Mouse (Mus musculus): Measurements from ENCODE around the gene Exog. TPM values are rescaled to one million over a fixed set of nuclear protein-coding genes. Genes with fewer than 3 reads are reported as not detected.

The Exog gene
- 3.0 and 3.2 TPM in 2 replicates for polyA plus RNA-seq (2012; rRNA removed)

DNA sequence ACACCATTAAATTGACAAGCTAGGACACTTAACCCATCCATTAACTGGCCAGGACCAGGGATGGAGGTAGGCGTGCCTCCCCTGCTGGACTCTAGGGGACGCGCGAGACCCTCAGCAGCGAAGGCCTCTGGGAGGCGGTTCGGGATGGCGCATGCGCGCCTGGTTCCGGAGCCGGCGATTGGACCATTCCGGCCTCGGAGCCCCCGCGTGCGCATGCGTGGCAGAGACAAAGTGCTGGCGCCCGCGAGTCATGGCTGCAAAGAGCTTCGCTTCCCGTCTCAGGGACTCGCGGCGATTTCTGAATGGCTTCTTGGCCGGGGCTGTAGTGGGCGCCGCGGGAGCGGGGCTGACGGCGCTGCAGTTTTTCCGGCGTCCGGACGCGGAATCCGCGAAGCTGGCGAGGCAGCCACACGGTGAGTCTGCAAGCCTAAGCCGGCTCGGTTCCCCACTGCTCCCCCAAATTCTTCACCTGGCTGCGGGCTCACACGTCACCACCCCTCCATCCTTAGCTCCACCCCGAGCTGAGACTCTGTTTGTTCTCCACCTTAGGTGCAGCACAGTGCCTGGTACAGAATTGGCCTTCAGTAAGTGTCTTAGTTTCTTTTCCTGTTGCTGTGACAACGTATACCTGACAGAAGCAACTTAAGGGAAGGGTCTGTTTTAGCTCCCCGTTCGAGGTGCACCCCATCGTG is at the start of gene Exog:
Gene Exog (plus strand): TSS at position 206 of the 692 bp plus-strand sequence.
- TF ChIP-seq CTCF (IDR thresholded peaks at IDR 0.05; ENCODE audit: control insufficient read depth, insufficient read depth, insufficient replicate concordance, low read depth, low read length): peak; percentile 78; the same call in 1 of the 2 replicates
- TF ChIP-seq POLR2A (IDR thresholded peaks at IDR 0.05; ENCODE audit: control insufficient read depth, low read depth, low read length): peak; percentile 77
- Histone ChIP-seq H3K4me3 (ENCODE audit: control insufficient read depth, low read depth, low read length) (peak within 1 kb of the TSS; percentile 94), H3K4me1 (ENCODE audit: control insufficient read depth, insufficient read depth, low read length) (peaks cover 8% of the 10 kb centered on the region), H3K27me3 (ENCODE audit: control insufficient read depth, insufficient read depth, low read length) (no peaks in the 10 kb centered on the region), H3K27ac (ENCODE audit: control insufficient read depth, insufficient read depth, low read depth, low read length) (peak within 1 kb of the TSS; percentile 68), H3K36me3 (ENCODE audit: control insufficient read depth, insufficient read depth, low read length) (0 out of 2 replicates have a peak, but pooled peaks cover 1% of the 10 kb centered on the region)

DNA sequence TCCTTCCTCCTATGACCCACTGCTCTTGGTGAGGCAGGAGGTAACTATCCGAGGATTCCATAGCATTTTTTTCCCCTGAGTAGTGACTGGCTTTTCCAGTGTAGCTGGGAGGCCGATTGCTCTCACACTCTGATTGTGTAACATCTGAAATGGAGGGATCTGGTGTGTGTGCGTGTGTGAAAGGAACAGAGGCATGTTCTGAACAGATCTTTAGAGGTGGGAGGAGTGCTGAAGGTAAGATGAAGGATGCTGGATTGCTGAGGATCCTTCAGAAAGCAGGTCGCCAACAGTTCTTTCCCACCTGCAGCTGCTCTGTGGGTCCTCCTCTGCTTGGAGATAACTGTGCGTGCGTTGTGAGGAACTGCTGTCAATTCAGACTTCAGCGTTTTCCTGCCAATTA is 43.4 kb upstream of the Exog start:
- TF ChIP-seq CTCF (IDR thresholded peaks at IDR 0.05; ENCODE audit: control insufficient read depth, insufficient read depth, insufficient replicate concordance, low read depth, low read length) (no peak), POLR2A (IDR thresholded peaks at IDR 0.05; ENCODE audit: control insufficient read depth, low read depth, low read length) (no peak)
- Histone ChIP-seq H3K4me3 (ENCODE audit: control insufficient read depth, low read depth, low read length) (peak overlapping the region; percentile 81), H3K27ac (ENCODE audit: control insufficient read depth, insufficient read depth, low read depth, low read length) (no peak overlapping the region), H3K27me3 (ENCODE audit: control insufficient read depth, insufficient read depth, low read length) (no peaks in the 10 kb centered on the region), H3K4me1 (ENCODE audit: control insufficient read depth, insufficient read depth, low read length) (peaks cover 13% of the 10 kb centered on the region), H3K36me3 (ENCODE audit: control insufficient read depth, insufficient read depth, low read length) (no peaks in the 10 kb centered on the region)

DNA sequence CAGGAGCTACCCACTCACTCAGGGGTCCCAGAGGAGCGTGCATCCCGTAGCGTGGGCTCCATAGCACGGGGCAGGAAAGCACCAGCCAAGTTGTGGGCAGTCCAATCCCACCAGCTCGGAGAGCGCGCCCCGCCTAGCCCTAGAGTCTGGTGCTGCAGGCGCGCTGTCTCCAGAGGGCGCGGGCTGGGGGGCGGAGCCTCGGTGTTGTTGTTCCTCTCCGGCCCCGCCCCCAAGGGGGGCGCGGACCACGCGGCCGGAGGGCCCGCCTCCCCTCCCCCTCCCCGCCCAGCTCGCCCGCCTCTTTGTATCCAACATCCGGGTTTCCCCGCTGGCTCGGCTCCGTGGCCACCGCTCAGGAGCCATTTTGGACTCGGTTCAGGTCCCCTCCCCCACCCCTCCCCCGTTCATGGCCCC is 42.9 kb upstream of the Exog start, which contains the start of gene Acvr2b:
Gene Acvr2b (plus strand): TSS at position 318 of the 414 bp plus-strand sequence.
- Histone ChIP-seq H3K27me3 (ENCODE audit: control insufficient read depth, insufficient read depth, low read length) (no peaks in the 10 kb centered on the region), H3K36me3 (ENCODE audit: control insufficient read depth, insufficient read depth, low read length) (no peaks in the 10 kb centered on the region), H3K4me3 (ENCODE audit: control insufficient read depth, low read depth, low read length) (peak within 1 kb of the TSS; percentile 81), H3K4me1 (ENCODE audit: control insufficient read depth, insufficient read depth, low read length) (peaks cover 13% of the 10 kb centered on the region), H3K27ac (ENCODE audit: control insufficient read depth, insufficient read depth, low read depth, low read length) (peak within 1 kb of the TSS; percentile 73)
- no peak for TF ChIP-seq POLR2A (IDR thresholded peaks at IDR 0.05; ENCODE audit: control insufficient read depth, low read depth, low read length)
- TF ChIP-seq CTCF (IDR thresholded peaks at IDR 0.05; ENCODE audit: control insufficient read depth, insufficient read depth, insufficient replicate concordance, low read depth, low read length): no peak; the same call in 1 of the 2 replicates

DNA sequence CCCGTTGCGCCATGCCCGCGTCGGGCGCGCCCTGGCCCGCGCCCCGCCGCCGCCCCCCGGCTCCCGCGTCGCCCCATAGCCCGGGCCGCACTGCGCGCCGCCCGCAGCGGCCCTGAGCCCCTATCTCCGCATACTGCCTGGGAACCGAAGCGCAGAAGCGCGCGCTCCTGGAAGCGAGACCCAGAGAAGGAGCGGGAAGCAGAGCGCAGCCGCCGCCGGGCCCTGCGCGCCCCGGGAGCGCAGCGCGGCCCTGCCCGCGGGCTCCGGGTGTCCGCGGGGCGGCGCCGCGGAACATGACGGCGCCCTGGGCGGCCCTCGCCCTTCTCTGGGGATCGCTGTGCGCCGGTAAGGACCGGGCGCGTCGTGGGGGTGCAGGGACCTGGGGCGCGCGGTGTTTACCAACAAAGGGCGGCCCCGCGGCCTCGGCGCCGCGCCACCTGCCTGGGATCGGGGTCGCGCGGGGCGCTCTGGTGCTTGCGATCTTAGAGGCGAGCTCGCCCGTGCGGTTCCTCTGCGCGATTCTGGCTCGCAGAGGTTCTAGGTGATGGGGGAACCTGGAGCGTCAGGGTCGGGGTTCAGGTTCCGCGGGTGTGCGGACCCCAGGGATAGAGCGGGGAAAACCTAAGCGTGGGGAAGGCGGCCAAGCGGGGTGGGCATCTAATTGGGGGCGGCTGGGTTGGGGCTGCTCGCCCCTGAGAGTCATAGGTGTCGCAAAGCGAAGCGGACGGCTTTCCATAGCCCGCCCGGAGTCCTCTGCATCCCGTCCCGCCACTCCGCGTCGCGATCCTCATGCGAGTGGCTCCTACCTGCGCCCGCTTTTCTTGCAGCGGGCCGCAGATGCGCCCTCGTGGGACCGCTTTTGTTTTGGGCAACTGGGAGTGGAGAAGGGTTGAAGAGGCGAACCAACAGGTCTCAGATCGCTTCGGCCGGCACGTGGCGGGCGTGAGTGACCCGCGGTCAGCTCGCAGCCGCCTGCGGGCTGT is 42.2 kb upstream of the Exog start:
- H3K4me1 ChIP-seq (ENCODE audit: control insufficient read depth, insufficient read depth, low read length): peaks cover 13% of the 10 kb centered on the region
- no peaks in the 10 kb centered on the region for H3K36me3 ChIP-seq (ENCODE audit: control insufficient read depth, insufficient read depth, low read length)
- H3K27ac ChIP-seq (ENCODE audit: control insufficient read depth, insufficient read depth, low read depth, low read length): peak overlapping the region; percentile 73
- no peaks in the 10 kb centered on the region for H3K27me3 ChIP-seq (ENCODE audit: control insufficient read depth, insufficient read depth, low read length)
- peak overlapping the region; percentile 78 for H3K4me3 ChIP-seq (ENCODE audit: control insufficient read depth, low read depth, low read length)
- no peak for TF ChIP-seq POLR2A (IDR thresholded peaks at IDR 0.05; ENCODE audit: control insufficient read depth, low read depth, low read length)
- no peak for TF ChIP-seq CTCF (IDR thresholded peaks at IDR 0.05; ENCODE audit: control insufficient read depth, insufficient read depth, insufficient replicate concordance, low read depth, low read length)

DNA sequence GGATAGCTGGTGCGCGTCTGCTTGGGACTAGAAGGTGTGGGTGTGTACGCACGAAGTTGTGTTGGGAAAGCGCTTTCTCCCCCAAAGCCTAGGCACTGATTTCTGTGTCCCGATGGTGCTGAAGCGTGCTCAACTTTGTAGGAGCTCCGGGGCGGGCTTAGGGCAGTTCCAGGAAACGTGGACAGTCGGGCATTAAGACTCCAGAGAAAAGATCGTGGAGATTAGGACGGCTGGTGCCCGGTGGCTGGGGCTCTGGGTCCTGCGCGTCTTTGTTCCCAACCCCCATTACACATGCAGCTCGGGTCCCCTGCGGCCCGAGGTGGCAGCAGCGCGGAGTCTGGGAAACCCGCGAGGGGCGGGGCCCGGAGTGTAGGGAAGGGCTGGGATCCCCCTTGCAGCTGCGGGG is 41.5 kb upstream of the Exog start:
- TF ChIP-seq CTCF (IDR thresholded peaks at IDR 0.05; ENCODE audit: control insufficient read depth, insufficient read depth, insufficient replicate concordance, low read depth, low read length): no peak
- no peak for TF ChIP-seq POLR2A (IDR thresholded peaks at IDR 0.05; ENCODE audit: control insufficient read depth, low read depth, low read length)
- H3K27me3 ChIP-seq (ENCODE audit: control insufficient read depth, insufficient read depth, low read length): no peaks in the 10 kb centered on the region
- H3K4me1 ChIP-seq (ENCODE audit: control insufficient read depth, insufficient read depth, low read length): peaks cover 13% of the 10 kb centered on the region
- peak overlapping the region; percentile 78 for H3K4me3 ChIP-seq (ENCODE audit: control insufficient read depth, low read depth, low read length)
- H3K36me3 ChIP-seq (ENCODE audit: control insufficient read depth, insufficient read depth, low read length): no peaks in the 10 kb centered on the region
- H3K27ac ChIP-seq (ENCODE audit: control insufficient read depth, insufficient read depth, low read depth, low read length): no peak overlapping the region

DNA sequence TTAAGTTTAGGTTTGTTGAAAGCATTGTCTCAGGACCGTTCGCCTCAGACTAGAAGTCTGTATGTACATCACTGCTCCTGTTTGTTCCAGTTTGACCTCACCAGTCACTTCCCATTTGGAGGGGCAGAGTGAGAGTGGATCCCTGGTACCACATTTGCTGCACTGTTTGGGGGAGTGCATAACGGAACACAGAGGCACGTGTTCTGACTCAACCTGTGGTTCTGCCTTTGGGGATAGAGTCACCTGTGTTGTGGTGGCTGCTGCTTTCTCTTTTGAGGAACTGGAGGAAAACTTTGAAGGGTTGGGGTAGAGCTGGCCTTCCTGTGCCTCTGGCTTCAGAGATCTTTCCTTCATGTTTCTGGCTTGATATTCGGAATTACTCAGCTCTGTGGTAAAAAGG is 40.7 kb upstream of the Exog start:
- Histone ChIP-seq H3K27ac (ENCODE audit: control insufficient read depth, insufficient read depth, low read depth, low read length) (no peak overlapping the region), H3K27me3 (ENCODE audit: control insufficient read depth, insufficient read depth, low read length) (no peaks in the 10 kb centered on the region), H3K4me3 (ENCODE audit: control insufficient read depth, low read depth, low read length) (no peak overlapping the region), H3K36me3 (ENCODE audit: control insufficient read depth, insufficient read depth, low read length) (no peaks in the 10 kb centered on the region), H3K4me1 (ENCODE audit: control insufficient read depth, insufficient read depth, low read length) (peaks cover 13% of the 10 kb centered on the region)
- TF ChIP-seq POLR2A (IDR thresholded peaks at IDR 0.05; ENCODE audit: control insufficient read depth, low read depth, low read length) (no peak), CTCF (IDR thresholded peaks at IDR 0.05; ENCODE audit: control insufficient read depth, insufficient read depth, insufficient replicate concordance, low read depth, low read length) (no peak)

DNA sequence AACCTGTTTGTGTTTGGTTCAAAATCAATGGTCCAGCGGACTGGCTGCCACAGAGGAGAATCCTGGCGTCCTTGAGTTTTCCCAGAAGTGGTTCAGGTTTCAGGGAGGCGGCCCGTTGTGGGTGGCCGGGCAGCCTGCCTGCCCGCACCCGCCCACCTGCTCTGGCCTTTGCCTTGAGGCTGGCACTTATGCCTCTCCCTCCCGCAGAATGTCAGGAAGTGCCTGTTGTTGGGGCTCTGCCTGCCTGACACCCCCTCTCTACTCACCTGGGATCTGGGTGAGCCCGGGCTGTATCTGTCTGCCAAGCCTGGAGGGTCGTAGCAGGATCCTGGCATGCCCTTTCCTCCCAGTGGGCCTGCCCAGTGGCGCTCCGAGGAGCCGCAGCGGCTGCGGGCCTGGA is 36.9 kb upstream of the Exog start:
- Histone ChIP-seq H3K4me3 (ENCODE audit: control insufficient read depth, low read depth, low read length) (no peak overlapping the region), H3K36me3 (ENCODE audit: control insufficient read depth, insufficient read depth, low read length) (no peaks in the 10 kb centered on the region), H3K4me1 (ENCODE audit: control insufficient read depth, insufficient read depth, low read length) (peaks cover 10% of the 10 kb centered on the region), H3K27me3 (ENCODE audit: control insufficient read depth, insufficient read depth, low read length) (no peaks in the 10 kb centered on the region), H3K27ac (ENCODE audit: control insufficient read depth, insufficient read depth, low read depth, low read length) (no peak overlapping the region)
- TF ChIP-seq POLR2A (IDR thresholded peaks at IDR 0.05; ENCODE audit: control insufficient read depth, low read depth, low read length): no peak
- TF ChIP-seq CTCF (IDR thresholded peaks at IDR 0.05; ENCODE audit: control insufficient read depth, insufficient read depth, insufficient replicate concordance, low read depth, low read length): no peak
